Mouse (Mus musculus) layer of hippocampus, adult 18-20 months (tissue): ENCODE measurements around the gene Erich4. TPM values are rescaled to one million over a fixed set of nuclear protein-coding genes. Genes with fewer than 3 reads are reported as not detected.
A peak's percentile ranks its signal among the peaks of the same experiment; 100 is the strongest.

Experiments
- DNase-seq, 2 experiments: peaks; one replicate each; pipeline ENCODE4 v3.0.0; 2022; ENCODE audit warnings: low spot score in 2 of 2
- long read RNA-seq: library from polyadenylated mRNA; stranded (forward); transcript quantifications from one replicate; pipeline ENCODE4 v2.0.0, GENCODE M21; 2021
- total RNA-seq, 2 experiments: library from RNA; stranded (reverse); gene quantifications; 2 replicates each; pipeline ENCODE4 v1.2.3; 2021

Gene Erich4
- total RNA-seq, result under 1 TPM in 1 of 2 experiments, not detected in 1; 0.38 TPM
- long read RNA-seq, partial matches to known transcripts, result 0 of 1 reads
- long read RNA-seq, other reads (novel, unspliced or antisense), result 1 of 1 reads

- no peak for DNase-seq
Observed at GRCm38 (mm10) chr7:25615706-25616011, at the start of gene Erich4. TSS of gene Erich4 (minus strand) at chr7:25615892.

DNA sequence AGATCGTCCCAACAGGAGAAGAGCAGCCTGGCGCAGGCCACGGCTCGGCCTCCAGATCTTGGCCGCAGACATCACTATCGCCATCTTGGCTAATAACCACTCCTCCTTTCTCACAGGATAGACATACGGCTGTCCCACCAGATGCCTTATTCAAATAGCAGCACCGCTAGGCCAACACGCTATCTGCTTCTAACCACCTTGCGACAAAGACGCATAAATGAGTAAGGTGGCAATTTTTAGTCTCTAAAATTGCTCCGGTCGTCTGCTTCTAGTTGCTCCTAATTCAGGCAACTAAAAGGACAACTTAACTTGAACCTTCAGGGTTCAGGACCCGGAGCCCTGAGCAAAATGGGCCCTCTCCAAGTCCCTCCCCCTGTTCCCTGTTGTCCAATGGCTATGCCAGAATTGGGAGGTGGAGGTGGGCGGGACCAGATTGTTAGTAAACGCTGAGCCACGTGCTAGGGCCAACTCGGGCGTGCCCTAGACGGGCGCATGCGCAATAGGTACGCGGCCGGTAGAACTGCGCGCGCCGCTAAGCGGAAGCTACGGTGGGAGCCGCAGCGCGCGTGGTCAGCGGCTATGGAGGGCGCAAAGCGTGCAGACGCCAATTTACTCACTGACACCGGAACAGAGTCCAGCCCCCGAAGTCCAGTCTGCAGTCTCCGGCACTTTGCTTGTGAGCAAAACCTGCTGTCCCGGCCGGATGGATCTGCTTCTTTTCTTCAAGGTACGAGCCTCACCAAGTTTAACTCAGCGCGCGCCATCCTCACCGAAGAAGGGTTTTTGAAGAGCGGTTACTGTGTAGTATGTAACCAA, 43.2 kb upstream of the Erich4 start, which contains the start of the genes Bckdha and Exosc5:
TSS of gene Bckdha (minus strand) at position 325 of the 816 bp plus-strand sequence.
TSS of gene Exosc5 (plus strand) at position 508 of the 816 bp plus-strand sequence.
- DNase-seq, result peak; percentile 99 to 100

DNA sequence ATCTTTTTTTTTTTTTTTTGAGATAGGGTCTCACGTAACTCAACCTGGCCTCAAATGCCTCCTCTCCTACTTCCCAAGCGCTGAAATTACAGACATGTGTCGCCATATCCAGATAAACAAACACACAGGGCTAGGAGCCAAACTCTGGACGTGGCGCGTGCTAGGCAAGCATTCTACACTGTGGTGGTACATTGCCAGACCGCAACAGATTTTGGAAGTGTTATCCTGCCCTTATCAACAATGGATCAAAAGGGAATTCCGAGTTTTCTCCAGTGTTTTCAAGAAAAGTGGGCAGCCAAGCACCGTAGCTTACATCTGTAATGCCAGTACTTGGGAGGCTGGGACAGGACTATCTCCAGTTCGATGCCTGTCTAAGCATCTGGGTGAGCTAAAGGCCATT, 42.1 kb upstream of the Erich4 start:
- DNase-seq, result no peak

DNA sequence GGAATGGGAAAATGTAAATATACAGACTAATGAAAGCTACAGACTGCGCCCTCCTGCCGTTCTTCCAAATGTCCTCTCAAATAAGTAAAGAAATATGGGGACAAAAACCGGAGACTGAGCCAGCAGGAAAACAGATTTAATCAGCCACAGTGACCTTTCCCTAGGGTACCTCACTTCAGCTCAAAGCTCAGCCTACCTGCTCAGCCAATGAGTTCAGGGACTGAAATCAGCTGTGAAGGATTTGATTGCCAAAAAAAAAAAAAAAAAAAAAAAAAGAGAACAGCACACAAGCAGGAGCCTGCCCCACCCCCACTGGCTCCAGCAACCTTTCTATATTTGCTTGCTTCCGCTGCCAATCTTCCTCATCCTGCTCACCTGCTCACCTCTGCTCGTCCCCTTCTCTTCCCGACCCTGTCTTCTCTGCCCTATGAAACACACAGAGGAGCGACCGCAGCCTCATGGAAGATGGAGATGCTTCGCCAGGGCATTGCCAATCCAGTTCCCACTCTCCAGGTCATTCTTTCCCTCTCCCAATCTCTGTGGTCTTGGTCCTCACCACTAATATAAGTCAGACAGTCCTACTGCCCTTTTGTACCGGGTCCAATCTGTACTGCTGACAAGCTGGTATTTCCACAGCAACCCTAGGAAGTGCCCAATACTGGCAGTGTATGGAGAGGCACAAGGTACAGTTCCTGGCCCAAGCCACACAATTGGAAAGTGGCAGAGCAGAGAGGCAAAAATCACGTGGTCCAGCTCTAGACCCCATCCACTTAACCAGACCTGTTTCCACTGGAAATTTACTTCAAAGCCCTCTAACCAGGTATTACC, 40.1 kb upstream of the Erich4 start:
- no peak for DNase-seq

DNA sequence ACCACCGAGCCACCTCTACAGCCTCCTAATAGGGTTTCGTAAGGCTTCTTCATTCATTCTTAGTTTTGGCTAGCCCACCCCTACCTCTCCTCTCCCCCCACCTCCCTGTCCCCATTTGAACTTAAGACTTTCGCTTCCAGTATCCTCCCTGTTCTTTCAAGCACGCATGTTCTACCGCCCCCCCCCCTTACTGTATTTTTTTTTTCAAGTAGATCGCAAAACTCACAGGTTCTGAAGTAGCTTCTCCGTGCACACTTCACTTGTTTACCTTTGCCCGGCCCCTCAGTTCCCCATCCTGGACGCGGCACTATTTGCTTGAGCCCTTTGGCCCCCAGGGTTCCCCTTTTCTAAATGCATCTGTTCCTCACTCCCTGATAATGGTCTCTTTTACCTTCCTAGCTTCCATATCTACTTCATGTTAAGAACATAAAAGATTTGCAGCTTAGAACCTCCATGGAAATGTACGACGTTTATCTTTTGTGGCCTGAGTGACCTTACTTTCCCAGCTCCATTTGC, 36.6 kb upstream of the Erich4 start:
- DNase-seq, result no peak

DNA sequence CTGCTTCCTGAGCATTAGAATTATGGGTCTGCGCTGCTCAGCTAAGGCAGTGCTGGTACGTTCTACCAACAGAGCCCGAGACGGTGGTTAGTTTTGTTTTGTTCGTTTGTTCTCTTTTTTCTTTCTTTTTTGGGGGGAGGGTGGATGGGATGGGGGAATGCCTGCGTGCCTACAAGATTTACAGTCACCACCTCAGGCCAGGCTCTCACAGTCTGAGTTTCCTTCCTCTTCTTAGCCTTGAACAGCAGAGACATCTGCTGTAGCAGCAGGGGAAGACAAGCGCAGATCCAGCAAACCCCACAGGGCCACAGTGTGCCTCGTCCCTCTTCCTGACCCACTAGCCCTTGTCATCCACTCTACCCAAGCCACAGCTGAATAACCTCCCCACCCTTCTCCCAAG, 35.6 kb upstream of the Erich4 start:
- DNase-seq, result no peak

GRCm38 (mm10) chr7:25649839-25650238, 34.1 kb upstream of the Erich4 start:
- no peak for DNase-seq

DNA sequence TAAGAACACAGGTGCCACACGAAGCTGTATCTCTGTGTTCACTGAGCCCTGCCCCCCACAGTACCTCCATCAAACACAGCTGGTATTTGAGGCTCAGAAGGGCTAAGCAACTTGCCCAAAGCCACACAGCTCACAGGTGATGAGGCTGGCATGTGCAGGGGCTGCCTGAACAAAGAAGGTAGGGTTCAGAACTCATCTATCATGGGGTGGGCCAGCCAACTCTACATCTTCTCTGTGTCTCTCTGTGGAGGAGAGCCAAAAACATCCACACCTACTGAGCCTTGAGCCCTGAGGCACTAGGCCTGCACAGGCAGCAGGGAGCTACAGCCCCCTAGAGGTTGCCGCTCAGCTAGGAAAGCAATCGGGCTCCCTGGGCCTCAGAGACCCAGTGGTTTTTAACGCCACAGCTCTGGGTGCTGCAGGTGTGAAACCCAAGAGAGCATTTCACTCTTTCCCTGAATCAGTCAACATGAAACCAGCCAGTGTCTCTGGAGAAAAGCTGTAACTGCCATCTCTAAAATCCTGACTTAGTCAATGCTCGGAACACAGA, 32.0 kb upstream of the Erich4 start:
- no peak for DNase-seq

GRCm38 (mm10) chr7:25645074-25645473, 29.4 kb upstream of the Erich4 start:
- no peak for DNase-seq

- no peak for DNase-seq
Observed at GRCm38 (mm10) chr7:25644631-25645030, 28.9 kb upstream of the Erich4 start.

- no peak for DNase-seq
Observed at GRCm38 (mm10) chr7:25644136-25644535, 28.4 kb upstream of the Erich4 start.

GRCm38 (mm10) chr7:25639754-25640153, 24.1 kb upstream of the Erich4 start:
- DNase-seq, result no peak

DNA sequence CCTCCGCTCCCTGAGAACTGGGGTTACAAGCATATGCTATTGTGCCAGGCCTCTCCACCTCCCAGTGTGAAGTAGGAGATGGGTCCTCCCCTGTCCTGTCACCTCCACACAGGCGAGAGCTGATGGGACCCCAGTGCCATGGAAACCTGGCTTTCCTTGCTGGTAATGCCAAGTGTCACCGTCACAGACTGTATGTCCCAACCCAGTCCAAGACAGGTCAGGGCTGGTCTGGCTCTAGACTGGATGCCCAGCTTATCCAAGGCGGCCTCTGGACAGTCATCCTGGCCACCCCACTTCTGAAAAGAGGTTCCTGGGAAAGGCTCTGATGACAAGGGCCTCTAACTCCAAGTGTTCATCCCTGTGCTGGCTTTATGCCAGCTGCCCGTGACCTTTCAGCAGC, 21.4 kb upstream of the Erich4 start:
- DNase-seq, result no peak

- DNase-seq, result no peak
Observed at GRCm38 (mm10) chr7:25636373-25636772, 20.7 kb upstream of the Erich4 start.

- DNase-seq, result no peak
Observed at GRCm38 (mm10) chr7:25632679-25633078, 17.0 kb upstream of the Erich4 start.

GRCm38 (mm10) chr7:25628323-25628620, 12.6 kb upstream of the Erich4 start:
- no peak for DNase-seq

- DNase-seq, result no peak
Observed at GRCm38 (mm10) chr7:25627431-25628322, 12.0 kb upstream of the Erich4 start.

GRCm38 (mm10) chr7:25626509-25627430, 11.1 kb upstream of the Erich4 start, which contains the start of gene B3gnt8:
TSS of gene B3gnt8 (plus strand) at chr7:25626654.
- DNase-seq, result no peak

DNA sequence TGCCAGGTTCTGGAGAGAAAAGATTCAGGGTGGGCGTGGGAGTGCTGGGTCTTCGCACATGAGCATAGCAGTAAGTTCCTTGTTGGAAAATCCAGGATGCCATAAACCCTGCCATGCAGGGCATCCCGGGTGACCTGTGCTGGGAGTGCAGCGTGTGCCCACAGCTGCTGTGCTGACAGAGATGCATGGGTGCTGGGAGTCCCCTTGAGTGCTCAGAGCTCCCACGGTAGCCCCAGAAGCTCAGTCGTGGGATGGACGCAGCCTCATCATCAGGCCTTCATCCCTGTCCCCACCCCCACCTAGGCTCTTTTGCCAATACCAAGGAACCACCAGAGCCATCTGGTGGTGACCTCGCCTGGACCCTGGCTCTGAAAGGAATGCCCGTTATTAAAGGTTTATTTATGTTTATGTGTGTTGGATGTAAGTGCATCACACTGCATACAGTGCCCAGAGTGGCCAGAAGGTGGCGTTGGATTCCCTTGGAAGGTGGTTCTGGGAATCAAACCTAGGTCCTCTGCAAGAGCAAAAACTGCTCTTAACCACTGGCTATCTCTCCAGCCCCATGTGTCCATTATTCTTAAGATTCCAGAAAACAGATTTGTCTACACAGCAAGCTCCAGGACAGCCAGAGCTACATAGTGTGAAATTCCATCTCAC, 10.0 kb upstream of the Erich4 start:
- DNase-seq, result no peak
